Mouse (Mus musculus): ENCODE results near the gene C9. TPM values are rescaled to one million over a fixed set of nuclear protein-coding genes. Genes with fewer than 3 reads are reported as not detected.

C9 gene
- total and polyA plus RNA-seq, 3 experiments: not detected

- H3K27me3 ChIP-seq (replicated peaks): no peaks in the 10 kb centered on the region
- no peak overlapping the region for H3K4me2 ChIP-seq (ENCODE audit: insufficient read depth, low read depth, poor library complexity, severe bottlenecking)
- H3K36me3 ChIP-seq (replicated peaks in 1 of 2; ENCODE audit: control insufficient read depth in 1 of 2, insufficient read depth in 1 of 2, low read length in 1 of 2): no peaks in the 10 kb centered on the region
- dilution Hi-C loops (cut with MboI; ENCODE audit: extremely low pct_ligation_motif_present, extremely low pct_unique_long_range_greater_than_20kb, low sequenced_read_pairs): no loop called here
- no peaks in the 10 kb centered on the region for H3K79me2 ChIP-seq (replicated peaks; ENCODE audit: control insufficient read depth, extremely low read depth, insufficient read depth, poor library complexity, severe bottlenecking)
- no peak for DNase-seq (ENCODE audit: extremely low read depth)
- no peaks in the 10 kb centered on the region for H3K9me3 ChIP-seq (replicated peaks; ENCODE audit: low read length)
- H3K4me1 ChIP-seq (ENCODE audit: control insufficient read depth in 1 of 2, insufficient read depth in 2 of 2): no peaks in the 10 kb centered on the region
- TF ChIP-seq JUN (IDR thresholded peaks at IDR 0.05; ENCODE audit: insufficient read depth, low read depth, low read length) (no peak), MAZ (IDR thresholded peaks at IDR 0.05; ENCODE audit: low read depth, low read length) (no peak), IRF4 (IDR thresholded peaks at IDR 0.05; ENCODE audit: low read depth, low read length) (no peak), EP300 (IDR thresholded peaks at IDR 0.05; ENCODE audit: low read length) (no peak), CHD1 (IDR thresholded peaks at IDR 0.05; ENCODE audit: low read depth, low read length) (no peak), MEF2A (IDR thresholded peaks at IDR 0.05; ENCODE audit: borderline replicate concordance, low read depth, low read length) (no peak), USF1 (IDR thresholded peaks at IDR 0.05; ENCODE audit: low read depth, low read length) (no peak), MXI1 (IDR thresholded peaks at IDR 0.05; ENCODE audit: low read depth, low read length) (no peak), GABPA (IDR thresholded peaks at IDR 0.05; ENCODE audit: insufficient replicate concordance, low read depth, low read length) (no peak), RAD21 (IDR thresholded peaks at IDR 0.05; ENCODE audit: low read depth, low read length) (no peak), NELFE (IDR thresholded peaks at IDR 0.05; ENCODE audit: low read depth, low read length) (no peak), POLR2AphosphoS2 (IDR thresholded peaks at IDR 0.05; ENCODE audit: low read depth, low read length) (no peak), ZMIZ1 (IDR thresholded peaks at IDR 0.05; ENCODE audit: low read depth, low read length) (no peak), ETS1 (conservative IDR thresholded peaks at IDR 0.05; ENCODE audit: low read depth, low read length) (no peak)
- H3K9ac ChIP-seq (ENCODE audit: insufficient read depth, low read depth): no peak overlapping the region
- H3K27ac ChIP-seq (ENCODE audit: insufficient read depth, low read depth): no peak overlapping the region
- in situ Hi-C loops (cut with MboI; ENCODE audit: low pct_ligation_motif_present, low pct_unique_long_range_greater_than_20kb, low sequenced_read_pairs): no loop called here
- H3K4me3 ChIP-seq (replicated peaks in 1 of 3; ENCODE audit: low read depth in 2 of 3, low read length in 2 of 3, poor library complexity in 1 of 3): no peak overlapping the region
These were observed 88.8 kb downstream of the C9 start for GRCm38 (mm10) chr15:6533858-6534343.

GRCm38 (mm10) chr15:6534592-6534991 lies 89.5 kb downstream of the C9 start:
- Histone ChIP-seq H3K9ac (ENCODE audit: insufficient read depth, low read depth) (no peak overlapping the region), H3K27me3 (replicated peaks) (no peaks in the 10 kb centered on the region), H3K9me3 (replicated peaks; ENCODE audit: low read length) (no peaks in the 10 kb centered on the region), H3K27ac (ENCODE audit: insufficient read depth, low read depth) (no peak overlapping the region), H3K36me3 (replicated peaks in 1 of 2; ENCODE audit: control insufficient read depth in 1 of 2, insufficient read depth in 1 of 2, low read length in 1 of 2) (no peaks in the 10 kb centered on the region), H3K79me2 (replicated peaks; ENCODE audit: control insufficient read depth, extremely low read depth, insufficient read depth, poor library complexity, severe bottlenecking) (no peaks in the 10 kb centered on the region), H3K4me2 (ENCODE audit: insufficient read depth, low read depth, poor library complexity, severe bottlenecking) (no peak overlapping the region; the same call in 1 of the 2 replicates), H3K4me1 (ENCODE audit: control insufficient read depth in 1 of 2, insufficient read depth in 2 of 2) (no peaks in the 10 kb centered on the region), H3K4me3 (replicated peaks in 1 of 3; ENCODE audit: low read depth in 2 of 3, low read length in 2 of 3, poor library complexity in 1 of 3) (no peak overlapping the region)
- in situ Hi-C loops (cut with MboI; ENCODE audit: low pct_ligation_motif_present, low pct_unique_long_range_greater_than_20kb, low sequenced_read_pairs): no loop called here
- no peak for DNase-seq (ENCODE audit: extremely low read depth)
- dilution Hi-C loops (cut with MboI; ENCODE audit: extremely low pct_ligation_motif_present, extremely low pct_unique_long_range_greater_than_20kb, low sequenced_read_pairs): no loop called here
- TF ChIP-seq MAZ (IDR thresholded peaks at IDR 0.05; ENCODE audit: low read depth, low read length) (no peak), NELFE (IDR thresholded peaks at IDR 0.05; ENCODE audit: low read depth, low read length) (no peak), ZKSCAN1 (IDR thresholded peaks at IDR 0.05; ENCODE audit: borderline replicate concordance, low read depth, low read length) (no peak), MYC (IDR thresholded peaks at IDR 0.05; ENCODE audit: low read depth, low read length) (no peak), SMC3 (IDR thresholded peaks at IDR 0.05; ENCODE audit: low read depth, low read length) (no peak), ELF1 (IDR thresholded peaks at IDR 0.05; ENCODE audit: low read depth, low read length) (no peak), MXI1 (IDR thresholded peaks at IDR 0.05; ENCODE audit: low read depth, low read length) (no peak), MAX (IDR thresholded peaks at IDR 0.05; ENCODE audit: low read length) (no peak), CTCF (conservative IDR thresholded peaks at IDR 0.05 in 1 of 2, IDR thresholded peaks at IDR 0.05 in 1 of 2; ENCODE audit: low read depth in 2 of 2, low read length in 2 of 2) (no peak), ZC3H11A (IDR thresholded peaks at IDR 0.05; ENCODE audit: low read depth, low read length) (no peak), E2F4 (IDR thresholded peaks at IDR 0.05; ENCODE audit: insufficient replicate concordance, low read depth, low read length) (no peak), SIN3A (IDR thresholded peaks at IDR 0.05; ENCODE audit: low read length) (no peak), RAD21 (IDR thresholded peaks at IDR 0.05; ENCODE audit: low read depth, low read length) (no peak), CHD2 (IDR thresholded peaks at IDR 0.05; ENCODE audit: low read length) (no peak), CHD1 (IDR thresholded peaks at IDR 0.05; ENCODE audit: low read depth, low read length) (no peak), PAX5 (IDR thresholded peaks at IDR 0.05; ENCODE audit: low read length) (no peak)
